Mouse (Mus musculus) adrenal gland, postnatal 10 days (tissue): ENCODE results near the gene Nop10. TPM values are rescaled to one million over a fixed set of nuclear protein-coding genes. Genes with fewer than 3 reads are reported as not detected.
"Not testable (repeated sequence)": the region's sequence is repeated elsewhere in the genome, so short reads cannot be mapped to it uniquely, and the experiment has no call there.

Experiments used
- DNase-seq: peaks from one replicate; pipeline ENCODE4 v3.0.0; 2021; ENCODE audit warnings: mixed read lengths
- total RNA-seq, 2 experiments: library from RNA; stranded (reverse); gene quantifications; 2 replicates each; pipeline ENCODE4 v1.2.3; 2021

Gene Nop10
- total RNA-seq, 2 experiments from 2014 or later, result 121 to 126 TPM

- DNase-seq, result no peak
Observed at GRCm38 (mm10) chr2:112264364-112264763, 2.6 kb downstream of the Nop10 start.

GRCm38 (mm10) chr2:112265448-112266241 lies 3.9 kb downstream of the Nop10 start, which contains the start of gene Slc12a6:
Slc12a6 (plus strand) TSS chr2:112265825.
- DNase-seq, result peak; percentile 95

- DNase-seq, result peak; percentile 71
Observed at GRCm38 (mm10) chr2:112266242-112266592, 4.5 kb downstream of the Nop10 start, which contains the start of gene Gm21985. Gm21985 (plus strand) TSS chr2:112266314.

GRCm38 (mm10) chr2:112266780-112267179 lies 5.1 kb downstream of the Nop10 start:
- peak; percentile 18 for DNase-seq

- no peak for DNase-seq
Observed at GRCm38 (mm10) chr2:112267547-112268269, 6.0 kb downstream of the Nop10 start.

GRCm38 (mm10) chr2:112270011-112270410 lies 8.3 kb downstream of the Nop10 start:
- DNase-seq, result no peak

GRCm38 (mm10) chr2:112272909-112273308 lies 11.2 kb downstream of the Nop10 start:
- DNase-seq, result no peak

- DNase-seq, result no peak
Observed at GRCm38 (mm10) chr2:112273474-112273873, 11.7 kb downstream of the Nop10 start.

- DNase-seq, result no peak
Observed at GRCm38 (mm10) chr2:112276870-112277269, 15.1 kb downstream of the Nop10 start.

- DNase-seq, result no peak
Observed at GRCm38 (mm10) chr2:112282846-112283245, 21.1 kb downstream of the Nop10 start.

- peak; percentile 75 for DNase-seq
Observed at GRCm38 (mm10) chr2:112284363-112285030, 22.8 kb downstream of the Nop10 start.

- no peak for DNase-seq
Observed at GRCm38 (mm10) chr2:112285031-112285390, 23.3 kb downstream of the Nop10 start.

- DNase-seq, result not testable (repeated sequence)
Observed at GRCm38 (mm10) chr2:112286062-112286461, 24.3 kb downstream of the Nop10 start.

- no peak for DNase-seq
Observed at GRCm38 (mm10) chr2:112287059-112287458, 25.3 kb downstream of the Nop10 start.

- no peak for DNase-seq
Observed at GRCm38 (mm10) chr2:112289507-112289906, 27.8 kb downstream of the Nop10 start.

GRCm38 (mm10) chr2:112292823-112293222 lies 31.1 kb downstream of the Nop10 start:
- DNase-seq, result no peak

GRCm38 (mm10) chr2:112296211-112296610 lies 34.5 kb downstream of the Nop10 start:
- DNase-seq, result no peak

- DNase-seq, result no peak
Observed at GRCm38 (mm10) chr2:112298221-112298620, 36.5 kb downstream of the Nop10 start.

- DNase-seq, result no peak
Observed at GRCm38 (mm10) chr2:112308671-112309070, 46.9 kb downstream of the Nop10 start.

- no peak for DNase-seq
Observed at GRCm38 (mm10) chr2:112309161-112309600, 47.5 kb downstream of the Nop10 start.
